Mouse (Mus musculus) mouse embryonic stem cell (cell line): ENCODE measurements around the gene Phlda1.

ENCODE experiments used
- in situ Hi-C, 2 experiments: fragments of 300-500 bp; cut with MboI; formaldehyde crosslinking; loops; 1 replicate in 1 of 2; 3 replicates in 1 of 2; pipeline ENCODE4 v1.14.3; 2019 to 2020; ENCODE audit warnings: low sequenced_read_pairs in 2 of 2, low pct_unique_long_range_greater_than_20kb in 1 of 2, mixed read lengths in 1 of 2; ENCODE audit not compliant: unreplicated experiment in 1 of 2

The Phlda1 gene

DNA sequence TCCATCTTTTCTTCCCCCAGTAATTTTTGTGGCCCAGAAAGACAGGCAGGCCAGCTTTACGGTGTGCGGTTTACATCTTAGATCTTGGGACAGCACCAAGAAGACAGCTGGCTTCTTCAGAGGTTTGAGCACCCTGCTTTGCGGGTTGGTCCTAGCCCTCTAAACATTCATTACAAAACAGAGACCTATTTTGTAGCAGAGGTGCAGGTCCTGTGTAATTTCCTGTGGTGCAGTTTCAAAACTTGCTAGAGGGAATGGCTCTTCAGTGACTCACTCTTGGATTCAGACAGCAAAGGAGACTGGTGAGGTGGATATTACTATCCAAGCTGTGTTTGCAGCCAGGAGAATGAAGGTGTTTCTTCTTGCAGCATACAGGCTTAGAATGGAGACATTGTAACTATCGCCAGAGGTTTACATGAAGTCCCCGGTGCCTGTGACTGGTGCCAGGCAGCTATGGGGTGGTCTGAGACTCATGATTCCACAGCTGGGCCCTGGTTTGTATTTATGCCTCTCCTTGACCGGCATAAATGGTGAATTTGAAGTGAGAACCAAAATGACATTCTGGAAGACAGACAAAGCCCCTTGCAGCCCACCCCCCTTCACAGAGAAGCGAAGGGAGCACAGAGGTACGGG is 10.8 kb downstream of the Phlda1 start:
- in situ Hi-C loops, result loop anchor here in 1 of 2 experiments (10.0 to 25.0 kb wide), 2 partner anchors 118 to 595 kb away; no protein-coding TSS in a partner anchor

DNA sequence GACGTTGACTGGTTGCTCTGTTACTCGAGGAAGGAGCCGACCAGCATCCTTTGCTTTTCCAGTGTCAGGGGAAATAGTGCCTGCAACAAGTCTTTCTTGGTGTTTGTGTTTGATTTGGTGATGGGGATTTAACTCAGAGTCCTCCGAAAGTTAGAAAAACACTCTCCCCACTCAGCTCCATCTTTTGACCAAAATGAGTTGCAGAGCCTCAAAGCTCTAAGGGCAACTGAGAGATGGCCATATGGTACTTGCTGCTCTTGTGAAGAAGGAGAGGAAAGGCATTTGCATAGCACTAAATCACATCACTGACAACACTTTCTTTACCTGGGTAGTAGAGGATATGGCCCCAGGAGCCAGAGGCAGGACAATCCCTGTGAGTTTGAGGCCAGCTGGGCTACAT is 12.3 kb downstream of the Phlda1 start:
- in situ Hi-C loops, result loop anchor here in 1 of 2 experiments (10.0 to 25.0 kb wide), 2 partner anchors 116 to 594 kb away; no protein-coding TSS in a partner anchor

DNA sequence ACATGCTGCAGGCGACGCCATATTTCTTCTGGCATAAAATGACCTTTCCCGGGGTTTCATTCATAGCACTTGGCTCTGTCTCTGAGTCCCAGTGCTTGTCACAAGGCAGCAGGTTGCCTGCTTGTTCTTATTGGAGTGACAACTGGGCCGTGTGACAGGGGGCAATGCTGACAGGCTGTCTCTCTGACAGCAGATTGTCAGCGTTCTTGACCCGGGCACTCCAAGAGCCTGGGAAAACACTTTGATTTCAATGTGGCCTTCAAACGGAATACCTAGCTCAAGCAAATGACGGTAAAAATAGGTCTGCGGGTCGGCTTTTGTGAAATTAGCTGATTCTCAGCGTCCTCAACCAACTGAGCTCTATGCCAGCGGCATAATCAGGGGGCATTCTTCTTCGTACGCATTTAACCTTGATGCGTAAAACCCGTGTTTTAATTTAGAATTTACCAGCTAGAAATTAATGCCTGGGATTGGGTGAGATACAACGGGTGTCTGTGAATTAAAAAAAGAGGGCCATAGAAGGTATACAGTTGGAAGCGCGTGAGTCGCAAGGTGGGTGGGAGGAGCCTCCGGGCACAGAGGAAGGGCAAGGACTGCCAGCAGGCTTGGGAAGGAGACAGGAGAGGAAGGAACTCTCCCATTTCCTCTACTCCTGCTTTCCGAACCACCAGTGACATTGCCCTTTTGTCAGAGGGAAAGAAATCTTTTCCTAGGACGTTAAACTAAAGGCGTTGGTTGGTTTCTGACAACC is 13.7 kb downstream of the Phlda1 start:
- in situ Hi-C loops, result loop anchor here in 1 of 2 experiments (10.0 to 25.0 kb wide), 2 partner anchors 115 to 593 kb away; no protein-coding TSS in a partner anchor

DNA sequence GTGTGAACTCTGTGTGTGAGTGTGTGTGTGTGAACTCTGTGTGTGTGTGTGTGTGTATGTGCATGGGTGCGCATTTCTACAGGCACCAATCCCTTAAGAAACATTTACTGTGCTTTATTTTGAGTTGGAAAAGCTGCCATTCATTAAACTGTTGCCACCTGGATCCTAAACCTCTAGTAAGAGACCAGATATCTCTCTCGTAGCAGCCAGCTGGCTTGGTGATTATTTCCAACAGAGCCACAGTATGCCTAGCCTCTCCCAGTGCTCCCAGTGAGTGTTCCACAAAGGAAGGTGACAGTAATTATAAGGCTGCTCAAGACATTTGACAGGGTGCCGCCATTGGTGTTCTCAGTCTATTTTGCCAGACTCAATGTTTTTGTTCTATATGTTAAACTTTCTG is 14.5 kb downstream of the Phlda1 start:
- in situ Hi-C loops, result loop anchor here in 1 of 2 experiments (25.0 kb wide), 1 partner anchor 592 kb away; no protein-coding TSS in a partner anchor

DNA sequence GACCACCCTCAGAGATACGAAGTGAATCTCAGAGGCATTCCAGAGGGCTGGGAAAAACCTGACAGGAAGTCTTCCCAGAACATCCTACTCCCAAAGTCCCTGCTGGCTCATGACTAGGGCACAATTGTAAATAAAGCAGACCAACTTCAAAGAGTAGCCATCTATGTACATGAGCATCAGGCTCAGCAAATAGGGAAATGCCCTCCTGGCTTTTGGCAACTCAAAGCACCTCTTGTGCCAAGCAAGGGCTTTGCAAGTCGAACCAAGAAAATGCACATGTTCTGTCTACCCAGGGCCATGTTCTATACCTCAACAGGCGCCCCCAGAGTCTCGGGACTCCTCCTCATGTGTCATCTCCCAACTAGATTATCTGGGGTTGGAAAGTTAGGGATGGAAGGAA is 15.6 kb downstream of the Phlda1 start:
- in situ Hi-C loops, result loop anchor here in 1 of 2 experiments (25.0 kb wide), 1 partner anchor 591 kb away; no protein-coding TSS in a partner anchor

- in situ Hi-C loops, result loop anchor here in 1 of 2 experiments (25.0 kb wide), 1 partner anchor 590 kb away; no protein-coding TSS in a partner anchor
These were observed 16.1 kb downstream of the Phlda1 start for GRCm38 (mm10) chr10:111522230-111522629.

- in situ Hi-C loops, result loop anchor here in 1 of 2 experiments (25.0 kb wide), 1 partner anchor 588 kb away; no protein-coding TSS in a partner anchor
These were observed 17.8 kb downstream of the Phlda1 start for GRCm38 (mm10) chr10:111523894-111524293.

DNA sequence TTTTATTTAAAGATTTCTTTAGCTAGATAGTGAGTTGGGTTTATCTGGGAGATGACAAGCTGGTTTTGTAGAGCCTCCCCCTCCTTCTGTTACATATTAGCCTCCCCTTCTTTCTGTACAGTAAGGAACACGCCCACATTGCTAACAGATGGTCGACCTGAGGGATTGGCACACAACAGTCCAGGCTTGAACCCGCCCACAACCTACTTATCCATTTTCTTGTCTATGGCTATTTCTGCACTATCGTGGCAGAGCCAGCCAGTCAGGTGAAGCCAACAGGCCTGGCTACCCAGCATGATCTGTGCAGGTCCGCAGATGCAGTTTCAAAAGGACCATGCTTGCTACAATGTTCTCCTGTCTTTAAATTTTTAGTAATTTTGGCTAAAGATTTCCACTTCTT is 21.0 kb downstream of the Phlda1 start:
- in situ Hi-C loops, result no loop called here

DNA sequence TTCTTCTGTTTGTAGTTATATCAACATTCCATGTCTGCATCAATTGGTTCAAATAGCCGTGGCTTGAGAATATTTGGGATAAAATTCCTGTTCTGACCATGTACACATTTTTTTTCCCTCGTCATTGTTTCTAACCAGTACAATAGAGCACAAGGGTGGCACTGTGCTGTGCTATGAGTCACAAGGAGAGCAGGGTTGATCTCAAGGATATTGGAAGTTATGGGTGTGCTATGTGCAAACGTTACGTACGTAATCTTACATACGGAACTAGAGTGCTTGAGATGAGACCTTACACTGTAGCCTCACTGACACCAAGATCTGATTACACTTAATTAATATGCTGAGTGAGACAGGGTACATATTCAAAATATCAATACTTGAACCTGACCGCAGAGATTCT is 21.5 kb downstream of the Phlda1 start:
- in situ Hi-C loops, result no loop called here

GRCm38 (mm10) chr10:111528283-111528682 is 22.2 kb downstream of the Phlda1 start:
- in situ Hi-C loops, result no loop called here

DNA sequence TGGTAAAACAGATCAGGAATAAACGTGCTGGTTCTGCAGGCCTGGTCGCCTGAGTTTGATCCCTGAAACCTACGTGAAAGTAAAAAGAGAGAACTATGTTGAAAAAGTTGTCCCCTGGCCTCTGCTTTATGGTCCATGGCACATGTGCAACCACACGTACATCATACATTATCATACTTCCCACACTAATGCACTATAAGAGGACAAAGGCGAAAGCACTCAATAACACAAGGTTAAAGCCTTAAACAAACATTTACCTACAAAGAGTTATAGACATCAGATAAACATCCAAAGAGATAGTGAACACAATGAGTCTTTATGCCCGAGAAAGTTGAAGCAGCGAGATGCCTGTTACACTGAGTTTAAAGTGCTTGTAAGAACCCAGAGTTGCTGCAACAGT is 24.3 kb downstream of the Phlda1 start:
- in situ Hi-C loops, result no loop called here

DNA sequence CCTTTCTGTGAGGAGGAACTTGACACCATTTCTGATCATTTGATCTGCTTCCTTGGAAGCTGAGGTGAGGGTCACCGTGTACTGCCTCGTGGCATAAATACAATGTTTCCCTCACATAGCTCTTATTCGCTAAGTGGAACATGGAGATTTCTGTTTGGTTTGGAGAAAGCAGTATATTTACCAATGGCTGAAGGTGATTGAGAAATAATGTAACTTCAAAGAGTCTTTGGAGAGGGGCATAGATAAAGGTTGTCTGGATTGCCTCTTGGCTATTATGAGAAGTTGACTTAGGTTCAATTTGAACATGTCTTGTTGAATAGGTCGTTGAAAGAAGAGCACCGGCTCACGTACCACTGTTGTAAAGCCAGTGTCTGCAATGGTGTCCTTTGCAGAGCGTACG is 28.6 kb downstream of the Phlda1 start:
- in situ Hi-C loops, result no loop called here

DNA sequence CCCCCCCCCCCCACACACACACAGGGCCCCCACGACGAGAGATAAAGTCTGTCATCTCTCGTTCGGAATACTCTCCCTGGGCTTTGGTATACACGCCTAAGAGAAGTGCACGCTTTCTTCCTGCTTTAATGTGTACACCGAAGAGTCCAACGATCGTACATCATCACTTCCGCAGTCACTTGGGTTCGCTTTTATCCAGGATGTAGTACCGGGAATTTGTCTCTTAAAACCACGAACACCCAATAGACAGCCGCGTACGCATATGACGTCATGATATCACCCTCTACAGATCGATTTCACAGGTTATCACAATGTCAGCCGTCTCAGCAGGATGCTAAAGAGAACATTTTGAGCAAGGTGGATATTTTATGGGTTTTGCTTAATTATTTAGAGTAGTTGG is 31.3 kb downstream of the Phlda1 start:
- in situ Hi-C loops, result no loop called here

- in situ Hi-C loops, result no loop called here
These were observed 33.7 kb downstream of the Phlda1 start for GRCm38 (mm10) chr10:111539724-111540324.

DNA sequence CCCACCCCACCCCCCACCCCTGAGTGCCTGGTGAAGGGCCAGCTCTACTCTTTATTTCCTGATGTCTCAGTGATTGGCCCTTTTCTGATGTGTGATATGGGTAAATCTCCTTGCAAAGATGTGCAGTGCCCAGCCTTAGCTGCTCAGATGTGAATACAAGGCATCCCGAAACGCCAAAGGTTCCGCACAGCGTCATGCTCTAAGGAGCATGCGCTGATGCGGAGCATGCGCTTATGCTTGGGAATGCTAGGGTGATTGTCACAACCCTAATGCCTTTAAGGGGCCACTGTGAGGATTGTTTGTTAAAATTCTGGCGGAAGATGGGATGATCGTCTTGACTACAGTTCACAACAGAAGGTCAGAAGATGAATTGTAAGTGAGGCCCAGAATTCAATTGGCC is 34.6 kb downstream of the Phlda1 start:
- in situ Hi-C loops, result no loop called here

DNA sequence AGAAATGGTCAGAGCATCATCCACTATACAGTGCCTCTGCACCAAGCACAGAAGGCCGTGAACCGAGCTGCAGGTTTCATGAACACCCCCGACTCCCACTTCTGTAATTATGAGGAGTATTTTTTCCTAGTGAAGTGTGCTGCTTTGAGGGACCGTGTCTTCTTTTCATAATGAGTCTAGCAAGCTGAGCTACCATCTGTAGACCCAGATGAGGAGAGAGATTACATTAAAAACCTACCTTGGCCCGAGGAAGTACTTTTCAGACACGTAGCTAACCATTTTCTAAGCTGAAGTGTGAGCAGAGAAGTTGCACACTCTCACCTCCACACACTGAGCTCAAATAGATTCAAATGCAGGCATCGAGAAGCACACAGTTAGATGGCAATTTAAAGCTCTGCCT is 37.0 kb downstream of the Phlda1 start:
- in situ Hi-C loops, result no loop called here

DNA sequence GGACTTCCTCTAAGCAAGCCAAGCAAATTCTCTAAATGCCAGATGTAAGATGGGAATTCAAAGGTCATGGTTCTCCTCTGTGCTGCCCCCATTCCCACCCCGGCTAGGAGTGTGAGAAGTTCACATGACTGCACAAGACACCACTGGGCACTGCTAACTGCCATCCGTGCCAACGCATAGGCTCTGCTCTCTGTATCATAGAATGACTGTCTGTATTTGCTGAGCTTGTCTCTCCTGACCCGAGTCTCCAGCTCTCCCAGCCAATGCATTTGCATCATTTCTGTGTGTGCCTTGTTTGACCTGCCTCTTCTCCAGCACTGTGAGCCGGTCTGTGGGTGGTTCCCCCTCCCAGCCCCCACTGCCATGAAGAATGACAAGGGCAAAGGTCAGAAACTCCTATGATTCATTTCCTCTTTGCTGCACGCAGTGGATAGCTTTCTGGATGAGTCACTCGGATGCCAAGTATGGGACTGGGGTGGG is 37.7 kb downstream of the Phlda1 start:
- in situ Hi-C loops, result no loop called here

DNA sequence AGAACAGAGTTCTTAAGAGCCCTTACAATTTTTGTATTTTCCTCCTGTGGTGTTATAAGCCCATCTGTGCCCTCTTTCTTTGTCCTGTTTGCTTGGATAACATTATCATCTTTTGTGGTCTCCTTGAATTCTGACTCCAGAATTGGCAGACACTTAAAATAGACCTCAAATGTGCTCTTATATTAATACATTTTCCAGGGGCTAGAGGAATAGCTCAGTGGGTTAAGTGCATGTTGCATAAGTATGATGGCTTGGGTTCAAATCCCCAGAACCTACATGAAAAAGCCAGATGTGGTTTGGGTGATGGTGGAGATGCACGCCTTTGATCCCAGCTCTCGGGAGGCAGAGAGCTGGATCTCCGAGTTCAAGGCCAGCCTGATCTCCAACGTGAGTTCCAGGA is 38.2 kb downstream of the Phlda1 start:
- in situ Hi-C loops, result no loop called here

DNA sequence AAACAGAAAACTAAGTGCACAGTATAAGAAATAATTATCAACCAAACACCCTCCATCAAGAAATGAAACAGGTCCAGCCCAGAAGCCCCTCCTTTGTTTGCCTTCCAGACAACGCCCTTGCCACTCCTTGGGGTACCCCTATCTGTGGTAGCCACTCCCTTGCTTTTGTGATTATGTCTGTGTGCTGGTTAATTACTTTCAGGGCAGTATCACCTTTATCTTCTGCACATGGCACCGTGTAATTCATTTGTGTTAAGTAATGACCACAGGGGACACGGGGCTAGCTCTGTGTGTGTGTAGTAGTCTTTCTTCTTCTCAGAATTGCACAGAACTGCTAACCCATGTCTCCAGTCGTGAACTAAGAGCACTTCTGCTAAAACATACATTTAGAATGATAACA is 39.6 kb downstream of the Phlda1 start:
- in situ Hi-C loops, result no loop called here
